Mouse (Mus musculus) spleen, postnatal 4 days (tissue): Measurements from ENCODE around the gene St3gal3.

Source experiments
- DNase-seq, 2 experiments: peaks; one replicate each; pipeline ENCODE4 v3.0.0; 2022; ENCODE audit warnings: low spot score in 2 of 2

The St3gal3 gene

DNA sequence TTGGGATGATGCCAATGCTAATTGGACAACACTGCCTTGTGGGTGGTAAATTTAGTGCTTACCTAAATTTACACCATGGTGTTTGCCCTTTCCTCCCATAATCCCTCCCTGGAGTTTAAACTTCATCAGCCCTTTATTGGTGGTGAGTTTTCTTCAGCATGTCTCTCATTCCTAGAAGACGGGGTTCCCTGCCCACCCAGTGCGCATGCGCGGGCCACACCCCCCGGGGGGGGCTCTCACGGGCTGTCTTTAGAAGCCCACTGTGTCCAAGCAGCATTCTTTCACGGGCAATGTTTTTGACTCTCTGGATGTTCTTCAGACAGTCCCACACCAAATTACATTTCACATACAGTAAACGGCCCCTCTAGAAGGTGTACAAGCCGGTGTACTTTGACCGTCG is 44.3 kb downstream of the St3gal3 start:
- DNase-seq = no peak

DNA sequence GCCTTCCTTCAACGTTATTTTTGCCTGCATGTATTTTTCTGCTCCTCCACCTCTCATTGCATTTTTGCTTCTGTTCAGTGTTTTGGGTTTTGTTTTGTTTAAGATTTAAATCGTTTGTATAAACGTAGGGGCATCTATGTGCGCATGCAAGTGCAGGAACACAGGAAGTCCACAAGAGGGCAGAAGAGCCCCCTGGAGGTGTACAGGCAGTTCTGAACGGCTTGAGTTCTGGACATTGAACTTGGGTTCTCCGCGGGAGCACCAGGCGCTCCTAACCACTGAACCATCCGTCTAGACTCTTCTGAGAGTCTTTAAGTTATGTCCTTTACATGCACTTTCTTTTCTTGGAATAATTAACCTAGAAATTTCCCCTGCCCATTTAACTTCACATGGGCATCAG is 44.8 kb downstream of the St3gal3 start:
- peak; percentile 36 to 73 for DNase-seq

DNA sequence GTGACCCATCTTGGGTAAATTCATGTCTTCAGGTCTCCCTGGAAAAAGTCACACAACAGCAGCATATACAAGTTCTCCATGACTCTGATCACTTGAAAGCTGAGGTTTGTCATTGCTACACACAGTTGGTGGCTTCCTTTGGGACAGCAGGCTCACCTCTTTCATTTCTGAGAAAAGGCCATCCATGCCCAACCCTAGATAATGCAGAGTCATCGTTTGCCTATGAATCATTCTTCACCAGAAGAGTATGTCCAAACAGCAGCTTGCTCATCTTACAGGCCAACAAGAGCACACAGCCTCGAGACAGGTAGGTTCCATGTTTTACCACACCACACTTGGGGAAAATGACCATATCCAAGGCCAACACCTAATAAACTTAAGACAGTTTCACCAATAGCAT is 45.9 kb downstream of the St3gal3 start:
- no peak for DNase-seq

DNA sequence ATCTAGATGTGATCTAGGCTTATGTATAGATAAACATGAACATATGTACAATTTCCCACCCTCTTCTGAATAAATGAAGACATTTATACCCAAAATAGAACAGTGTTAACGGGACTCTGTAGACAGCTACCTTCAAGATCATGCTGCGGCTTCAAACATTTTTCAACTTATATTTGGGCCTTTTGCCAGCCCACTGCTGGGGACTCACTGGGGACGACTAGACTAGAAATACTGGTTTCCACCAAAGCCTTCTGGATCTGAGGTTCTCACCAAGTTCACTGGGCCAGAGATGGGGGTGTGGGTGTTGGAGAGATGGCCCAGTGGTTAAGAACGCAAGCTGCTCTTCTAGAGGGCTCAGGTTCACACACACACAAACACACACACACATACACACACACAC is 49.7 kb downstream of the St3gal3 start:
- DNase-seq = no peak

DNA sequence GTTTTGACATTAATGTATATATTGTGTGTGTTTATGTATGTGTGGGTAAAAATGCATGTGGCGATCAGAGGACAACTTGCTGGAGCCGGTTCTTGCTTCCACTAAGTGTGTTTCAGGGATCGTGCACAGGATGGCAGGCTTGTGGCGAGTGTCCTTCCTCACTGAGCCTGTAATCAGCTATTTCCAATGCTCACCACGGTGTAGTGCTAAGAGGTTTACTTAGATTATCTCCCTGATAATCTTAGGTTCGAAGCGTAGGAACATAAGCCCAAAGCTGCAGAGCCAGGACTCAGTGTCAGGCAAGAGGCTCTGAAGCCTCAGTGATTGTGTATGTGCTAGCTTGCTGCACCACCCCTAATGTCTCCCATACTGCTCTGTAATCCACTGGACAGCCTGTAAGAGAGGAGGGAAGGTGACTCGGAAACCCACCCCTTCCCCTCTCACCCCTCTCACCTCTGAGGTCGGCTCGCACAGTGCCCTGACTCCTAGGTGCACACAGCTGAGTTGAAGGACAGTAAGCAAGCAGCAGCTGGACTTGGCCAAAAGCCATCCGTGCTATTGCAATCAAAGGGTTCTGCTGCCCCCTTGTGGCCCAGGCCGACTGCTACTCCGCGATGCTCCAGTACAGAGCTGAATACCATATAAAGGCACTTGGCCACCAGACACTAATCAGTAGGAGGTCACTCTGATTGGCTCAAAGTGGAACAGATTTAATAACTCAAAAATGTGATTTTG is 51.3 kb downstream of the St3gal3 start:
- DNase-seq = peak; percentile 93 to 98

DNA sequence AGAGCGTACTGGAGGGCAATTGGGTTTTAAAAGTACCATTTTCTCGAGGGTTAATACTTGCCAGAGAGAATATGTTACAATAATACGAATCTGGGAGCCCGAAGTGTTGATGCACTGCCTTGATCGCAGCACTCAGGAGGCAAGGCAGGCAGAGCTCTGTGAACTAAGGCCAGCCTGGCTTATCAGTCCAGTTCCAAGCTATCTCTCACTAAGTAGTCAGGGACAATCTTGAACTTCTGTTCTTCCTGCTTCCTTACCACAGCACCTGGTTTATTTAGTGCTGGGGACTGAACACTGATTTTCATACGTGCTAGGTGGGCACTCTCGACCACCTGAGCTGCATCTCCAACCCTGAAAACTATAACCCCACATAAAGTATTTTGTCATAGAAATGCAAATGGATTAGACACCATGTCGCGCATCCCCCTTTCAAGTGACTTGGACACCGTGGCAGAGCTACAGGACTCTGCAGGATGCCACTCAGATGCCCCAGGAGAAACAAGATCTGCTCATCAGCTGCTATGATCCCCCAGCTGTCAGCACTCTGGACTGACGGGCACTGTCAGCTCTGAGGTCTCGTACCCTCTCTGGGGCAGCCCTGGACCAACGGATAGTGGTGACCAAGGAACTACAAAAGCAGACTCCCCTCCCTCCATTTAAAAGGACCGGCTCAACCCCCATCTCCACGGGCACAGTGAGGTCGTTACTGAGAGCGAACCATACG is 52.9 kb downstream of the St3gal3 start:
- no peak for DNase-seq

DNA sequence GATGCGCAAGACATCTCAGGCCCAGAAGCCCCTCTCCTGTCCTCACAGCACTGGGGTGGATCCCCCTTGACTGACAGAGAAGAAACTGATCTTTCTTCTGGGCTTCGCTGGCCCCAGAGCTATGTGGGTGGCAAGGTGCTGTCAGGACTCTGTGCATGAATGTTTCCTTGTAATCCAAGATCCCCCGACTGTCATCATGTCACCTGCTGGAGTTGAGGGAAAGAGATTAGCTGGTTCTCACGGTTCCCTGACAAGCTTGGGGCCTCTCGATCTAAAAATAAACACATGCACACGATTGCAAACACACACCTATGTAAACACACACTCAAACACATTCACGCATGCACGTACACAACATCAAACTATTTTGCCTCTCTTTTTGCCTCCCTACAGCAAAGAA is 54.2 kb downstream of the St3gal3 start:
- DNase-seq = no peak

DNA sequence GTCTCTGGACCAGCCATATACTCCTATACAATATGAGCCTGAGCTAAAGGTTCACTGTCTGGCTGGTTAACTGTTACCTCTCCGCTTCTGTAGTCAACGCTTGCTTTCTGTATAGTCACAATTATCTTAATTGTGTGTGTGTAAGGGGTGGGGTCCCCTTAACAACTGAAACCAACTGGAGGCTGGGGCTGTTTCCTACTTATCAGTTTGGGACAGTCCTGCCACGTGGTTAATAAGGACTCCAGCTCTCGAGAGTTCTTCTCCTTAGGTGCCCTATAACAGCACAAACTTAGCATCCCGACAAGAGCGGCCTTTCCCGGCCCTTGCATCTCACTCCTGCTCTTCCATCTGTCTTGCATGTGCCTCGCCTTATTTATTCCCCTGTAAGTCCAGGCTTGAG is 55.5 kb downstream of the St3gal3 start:
- peak; percentile 61 to 72 for DNase-seq

DNA sequence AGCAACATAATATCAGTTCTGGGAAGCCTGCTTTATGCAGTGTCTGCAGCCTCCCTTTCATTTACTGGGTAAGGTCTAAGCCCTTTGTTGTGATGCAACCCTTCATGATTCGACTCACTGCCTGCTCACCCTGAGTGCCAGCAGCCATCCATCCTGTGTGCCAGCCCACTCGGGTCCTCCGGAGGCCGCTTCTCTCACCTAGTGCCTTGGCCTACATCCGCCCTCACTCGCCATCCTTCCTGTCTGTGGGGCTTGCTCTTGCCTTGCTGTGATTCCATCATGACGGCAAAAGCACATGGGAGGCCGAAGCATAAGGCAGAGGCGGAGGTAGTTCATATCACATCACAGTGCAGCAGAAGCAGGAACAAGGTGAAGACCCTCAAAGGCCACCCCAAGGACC is 56.1 kb downstream of the St3gal3 start:
- peak in 1 of 2 experiments; percentile 74 for DNase-seq

DNA sequence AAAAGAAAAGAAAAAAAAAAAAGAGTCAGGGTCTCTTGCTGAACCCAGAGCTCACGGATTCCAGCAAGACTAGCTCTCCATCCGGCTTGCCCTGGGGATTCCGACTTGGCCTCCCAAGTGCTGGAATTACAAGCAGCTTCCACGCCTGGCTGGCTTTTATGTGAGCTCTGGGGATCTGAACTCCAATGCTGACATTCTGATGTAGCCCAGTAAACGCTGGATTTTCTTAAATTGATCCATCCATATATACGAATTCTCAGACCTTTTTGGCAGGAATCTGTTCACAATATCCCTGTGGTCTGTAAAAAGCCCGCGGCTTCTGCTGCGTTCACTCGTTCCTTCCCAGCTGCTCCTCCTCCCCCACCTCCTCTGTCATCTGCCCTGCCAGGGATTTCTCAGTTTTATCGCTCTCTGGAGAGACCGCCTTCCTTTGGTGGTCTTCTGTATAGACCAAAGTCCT is 57.4 kb downstream of the St3gal3 start:
- DNase-seq = no peak

DNA sequence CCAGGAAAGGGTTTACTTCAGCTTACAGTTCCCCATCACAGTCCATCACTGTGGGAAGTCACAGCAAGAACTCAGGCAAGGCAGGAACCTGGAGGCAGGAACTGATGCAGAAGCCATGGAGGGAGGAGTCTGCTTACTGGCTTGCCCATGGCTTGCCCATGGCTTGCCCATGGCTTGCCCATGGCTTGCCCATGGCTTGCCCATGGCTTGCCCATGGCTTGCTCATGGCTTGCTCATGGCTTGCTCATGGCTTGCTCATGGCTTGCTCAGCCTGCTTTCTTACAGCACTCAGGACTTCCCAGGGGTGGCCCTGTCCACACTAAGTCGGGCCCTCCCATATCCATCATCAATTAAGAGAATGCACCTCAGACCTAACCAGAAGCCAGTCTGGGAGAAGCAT is 58.1 kb downstream of the St3gal3 start:
- no peak for DNase-seq

DNA sequence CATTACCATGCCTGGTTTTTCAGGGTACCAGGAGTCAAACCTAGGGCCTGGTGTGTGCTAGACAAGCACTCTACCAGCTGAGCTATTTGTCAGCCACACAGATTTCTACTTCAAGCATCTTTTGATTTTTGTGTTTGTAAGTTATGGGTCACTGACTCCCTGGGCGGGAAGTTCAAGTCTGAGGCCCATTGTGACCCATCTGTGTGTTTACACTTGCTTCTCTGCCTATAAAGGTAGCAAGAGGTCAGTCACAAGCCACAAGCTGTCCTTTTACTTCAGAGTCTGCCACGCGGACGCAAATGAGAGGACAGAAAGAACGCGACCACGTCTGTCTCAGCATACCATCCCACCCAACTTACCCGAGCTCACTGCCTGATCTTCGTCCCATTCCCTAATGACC is 59.4 kb downstream of the St3gal3 start:
- DNase-seq = no peak

DNA sequence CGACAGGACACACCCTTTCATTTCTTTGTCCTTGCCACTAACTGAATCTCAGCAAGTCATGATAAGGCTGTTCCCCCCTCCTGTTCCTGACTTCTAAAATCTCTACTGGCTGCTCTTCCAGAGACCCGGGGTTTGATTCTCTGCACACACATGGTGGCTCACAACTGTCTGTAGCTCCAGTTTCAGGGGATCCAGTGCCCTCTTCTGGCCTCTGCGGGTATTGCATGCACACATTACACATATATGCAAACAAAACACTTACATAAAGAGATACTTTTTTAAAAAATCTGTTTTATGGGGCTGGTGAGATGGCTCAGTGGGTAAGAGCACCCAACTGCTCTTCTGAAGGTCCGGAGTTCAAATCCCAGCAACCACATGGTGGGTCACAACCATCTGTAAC is 60.5 kb downstream of the St3gal3 start:
- no peak for DNase-seq

DNA sequence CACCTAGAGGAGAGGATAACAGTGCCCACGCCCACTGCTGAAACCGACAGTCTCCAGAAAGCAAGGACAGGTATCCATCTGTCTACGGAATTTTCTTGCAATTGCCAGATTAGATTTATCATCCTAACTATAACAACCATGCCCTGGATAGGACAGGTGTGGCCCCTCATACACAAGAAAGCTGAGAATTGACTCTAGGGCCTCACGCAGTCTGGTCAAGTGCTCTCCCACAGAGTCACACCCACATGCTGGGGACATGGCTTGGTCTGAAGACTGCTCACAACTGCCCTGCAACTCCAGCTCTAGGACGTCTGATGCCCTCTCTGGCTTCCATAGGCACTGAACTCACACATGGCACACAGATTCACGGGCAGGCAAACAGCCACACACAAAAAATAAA is 61.6 kb downstream of the St3gal3 start:
- DNase-seq = no peak

DNA sequence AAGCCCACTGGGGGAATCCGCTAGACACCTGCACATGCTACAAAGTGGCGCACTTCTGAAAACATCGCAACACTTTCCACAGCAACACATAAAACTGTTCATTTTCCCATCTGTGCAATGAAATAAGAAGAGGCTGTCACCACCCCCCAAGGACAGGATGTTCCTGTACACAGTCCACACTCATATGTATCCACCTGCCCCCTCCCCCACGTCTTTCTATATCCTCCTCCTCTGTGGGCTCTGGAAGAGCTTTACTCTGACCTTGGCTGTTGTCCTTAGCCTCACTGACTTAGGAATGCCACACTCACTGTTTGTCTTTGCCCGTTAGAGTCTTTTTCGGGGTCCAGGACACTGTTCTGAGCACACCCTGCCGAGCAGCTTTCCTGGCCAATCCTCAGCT is 62.8 kb downstream of the St3gal3 start:
- DNase-seq = no peak

DNA sequence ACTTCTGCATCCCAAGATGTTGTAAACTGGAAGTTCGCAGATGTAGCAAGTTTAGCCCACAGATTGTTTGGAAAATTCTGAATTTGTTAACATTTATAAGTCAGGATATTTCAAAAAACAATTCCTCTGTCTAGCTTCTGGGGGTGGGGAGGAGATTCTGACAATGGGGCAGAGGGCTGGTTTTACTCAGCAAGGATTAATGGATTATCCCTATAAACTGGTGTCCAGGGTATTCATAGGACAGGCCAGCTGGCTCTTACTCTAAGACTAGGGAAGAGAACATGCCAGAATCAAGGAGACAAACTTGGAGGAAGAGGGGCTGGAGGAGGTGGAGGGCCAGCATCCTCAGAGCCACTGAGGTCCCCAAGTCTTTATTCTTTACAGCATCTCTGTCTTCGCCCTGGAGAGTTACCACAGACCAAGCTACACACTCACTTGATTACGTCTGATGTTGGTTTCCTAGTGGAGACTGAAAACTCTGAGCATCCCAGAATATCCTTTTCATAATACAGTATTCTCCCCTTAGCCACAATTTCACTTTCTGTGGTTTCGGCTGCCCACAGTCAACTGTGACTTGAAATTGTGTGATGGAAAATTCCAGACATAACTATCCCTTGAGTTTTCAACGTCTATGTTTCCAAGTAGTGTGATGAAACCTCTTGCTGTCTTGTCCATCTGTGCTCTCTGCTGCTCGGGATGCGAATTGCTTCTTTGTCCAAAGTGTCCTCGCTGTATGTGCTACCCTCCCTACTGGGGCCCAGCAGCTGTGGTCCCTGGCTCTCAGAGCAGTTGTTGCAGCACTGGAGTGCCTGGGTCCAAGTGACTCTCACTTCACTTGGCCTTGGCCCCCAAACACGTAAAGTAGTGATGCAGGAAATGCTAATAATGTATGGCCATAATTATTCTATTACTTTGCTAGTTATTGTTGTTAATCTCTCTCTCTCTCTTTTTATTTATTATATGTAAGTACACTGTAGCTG is 64.2 kb downstream of the St3gal3 start:
- DNase-seq = no peak

DNA sequence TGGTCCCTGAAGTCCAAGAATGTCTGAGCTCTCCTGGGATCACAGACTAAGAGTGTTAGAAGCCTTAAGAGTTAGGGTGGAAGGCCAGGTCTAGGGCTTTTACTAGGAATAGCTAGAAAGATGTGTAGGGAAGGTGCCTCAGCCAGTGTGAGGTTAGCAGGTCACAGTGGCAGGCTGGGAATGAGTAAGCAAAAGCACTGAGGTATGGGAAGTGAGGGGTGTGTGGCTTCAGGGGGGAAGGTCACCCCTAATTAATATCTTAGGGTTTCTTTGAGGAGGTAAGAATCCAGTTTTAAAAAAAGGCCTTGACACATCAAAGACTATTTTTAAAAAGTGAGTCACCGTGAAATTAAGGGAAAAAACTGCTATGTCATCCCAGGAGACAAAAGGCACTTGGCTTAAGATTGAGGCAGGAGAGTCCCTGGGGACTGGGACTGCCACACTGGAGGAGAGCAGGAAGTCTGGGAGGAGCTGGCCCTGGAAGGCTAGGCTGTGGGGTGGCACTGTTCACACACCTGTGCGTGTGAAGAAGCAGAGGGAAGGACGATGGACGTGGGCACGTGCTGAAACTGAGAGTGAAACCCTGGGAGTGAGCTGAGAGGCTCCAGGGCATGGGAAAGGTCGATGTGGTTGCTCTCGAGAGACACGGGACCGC is 72.8 kb downstream of the St3gal3 start:
- no peak for DNase-seq

DNA sequence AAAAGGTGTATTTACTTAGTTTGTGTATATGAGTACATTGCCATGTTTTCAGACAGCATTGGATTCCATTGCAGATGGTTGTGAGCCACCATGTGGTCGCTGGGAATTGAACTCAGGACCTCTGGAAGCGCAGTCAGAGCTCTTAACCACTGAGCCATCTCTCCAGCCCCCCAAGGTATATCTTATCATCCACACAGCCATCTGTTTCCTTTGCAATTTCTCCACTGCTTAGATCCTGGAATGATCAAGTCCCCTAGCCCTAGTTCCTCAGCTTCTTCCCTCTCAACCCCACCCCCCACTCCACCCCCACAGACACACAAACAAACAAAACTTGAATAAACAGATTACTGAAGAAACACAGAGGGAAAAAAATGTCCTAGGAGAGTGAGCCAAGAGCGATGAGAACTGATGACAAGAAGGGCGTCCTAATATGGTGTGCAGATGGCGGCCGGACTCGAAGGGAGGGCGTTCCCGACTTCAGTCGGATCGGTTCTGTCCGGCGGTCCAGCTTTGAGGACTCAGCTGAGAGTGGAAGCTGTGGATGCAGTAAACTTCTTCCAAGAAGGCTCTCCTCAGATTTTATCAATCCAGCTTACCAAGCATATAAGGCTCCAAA is 73.7 kb downstream of the St3gal3 start:
- DNase-seq = no peak

DNA sequence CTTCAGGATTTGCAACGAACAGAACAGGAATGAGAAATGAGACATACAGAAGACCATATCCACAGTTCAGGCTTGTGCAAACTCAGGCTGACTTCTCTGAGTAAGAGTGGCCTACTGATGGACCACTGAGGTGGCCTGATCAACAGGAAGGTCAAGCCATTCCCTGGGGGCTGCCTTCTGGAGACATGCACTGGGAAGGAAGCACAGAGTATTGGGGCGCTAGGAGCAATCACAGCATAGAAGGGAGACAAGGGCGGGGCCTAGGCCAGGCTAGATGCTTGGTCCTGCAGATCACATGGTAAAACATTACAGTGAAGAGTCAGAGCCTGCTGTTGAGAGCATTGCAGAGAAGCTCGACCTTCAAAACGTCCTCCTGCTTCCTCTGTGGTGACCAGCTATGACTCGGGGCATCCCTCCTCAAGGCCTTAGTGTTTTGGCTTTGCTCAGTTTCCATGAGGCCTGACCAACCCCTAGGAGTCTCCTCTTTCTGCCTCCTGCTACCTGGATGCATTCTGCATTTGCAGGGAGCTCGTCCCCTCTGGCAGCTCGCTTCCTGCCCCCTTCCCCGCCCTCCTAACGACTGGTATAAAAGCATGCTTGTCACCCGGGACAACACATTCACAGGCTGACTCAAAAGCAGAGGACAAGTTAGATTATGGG is 74.8 kb downstream of the St3gal3 start:
- no peak for DNase-seq

DNA sequence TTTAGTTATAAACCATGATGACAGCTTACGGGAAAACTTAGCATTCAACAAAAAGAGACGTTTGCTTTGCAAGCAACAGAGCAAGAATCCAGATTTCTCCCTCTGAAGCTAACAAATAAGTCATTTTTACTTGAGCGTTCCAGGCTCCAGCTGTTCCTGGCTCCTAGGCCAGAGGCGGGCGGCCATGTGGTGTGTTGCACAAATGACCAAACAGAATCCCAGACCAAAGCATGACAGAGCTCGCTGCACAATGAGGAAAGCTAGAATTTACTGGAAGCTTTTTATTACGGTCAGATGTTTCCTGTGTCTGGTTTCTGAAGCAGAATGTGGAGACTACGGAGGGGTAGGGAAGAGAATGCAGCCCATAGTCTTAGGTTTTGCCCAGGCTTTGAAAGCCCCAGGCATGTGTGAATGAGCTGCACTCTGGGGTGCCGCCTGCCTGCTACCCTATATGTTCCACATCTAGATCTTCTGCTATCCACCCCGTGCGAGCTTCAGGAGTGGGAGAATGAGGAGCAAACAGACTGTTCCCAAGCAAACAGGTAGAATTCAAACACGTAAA is 76.5 kb downstream of the St3gal3 start:
- DNase-seq = no peak
